20 mouse cellular contexts compared by ENCODE assay signal in the genomic region with DNA sequence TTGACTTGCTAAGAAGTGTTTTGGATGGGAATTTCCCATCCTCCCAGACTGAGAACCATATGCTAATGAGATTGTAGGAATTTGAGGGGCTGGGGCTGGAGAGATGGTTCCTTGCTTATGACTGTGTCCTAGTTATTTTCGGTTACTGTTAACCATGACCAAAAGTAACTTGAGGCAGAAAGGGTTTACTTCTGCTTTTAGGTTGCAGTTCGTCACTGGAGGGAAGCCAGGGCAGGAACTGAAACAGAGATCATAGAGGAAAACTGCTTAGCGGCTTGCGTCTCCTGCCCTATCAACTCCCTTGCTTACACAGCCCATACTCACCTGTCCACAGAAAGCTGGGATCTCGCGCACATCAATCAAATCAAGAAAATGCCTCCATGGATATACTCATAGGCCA.
DNase-seq lines count a peak whose midpoint lies in the region; ATAC-seq lines count a peak whose summit lies in the region.
"Had no signal": no experiment of that assay in that cellular context is flagged by ENCODE, and none has a peak within 500 bp of the region (broad histone marks: within the 10 kb centered on the region; RNA-seq: fewer than 3 reads in every experiment).

No protein-coding gene starts in this region.

- ATAC-seq in megakaryocyte, adult 5-6 weeks (ENCODE audit: poor library complexity, severe bottlenecking), result peak; percentile 88
- ATAC-seq: forebrain, embryonic 13.5 days had no signal

- DNase-seq in lung, postnatal 36 days, result peak; percentile 3
- no peak for DNase-seq in lung, postnatal 14 days
- peak; percentile 7 for DNase-seq in c-Kit-positive CD71-negative TER-119-negative erythroid progenitor cells, embryonic 14.5 days (ENCODE audit: low read depth)
- DNase-seq in urinary bladder, postnatal 36 days (ENCODE audit: low spot score in 2 of 2), result no peak
- no peak for DNase-seq in frontal cortex, postnatal 36 days (ENCODE audit: low spot score in 2 of 2)
- DNase-seq: adrenal gland, postnatal 14 days; cerebellum, adult 2 months; cerebellum, postnatal 14 days; gastrocnemius, postnatal 25 days; heart, postnatal 4 days; kidney, adult 11 months; kidney, postnatal 14 days; left cerebral cortex, postnatal 4 days; lung, postnatal 4 days; retina, postnatal 1 day; right cerebral cortex, postnatal 14 days; thymus, adult 2 months; thymus, postnatal 4 days had no signal

Comparison
In these comparisons a context has a peak if more than half of its experiments do, and no peak if none do; other contexts are left out.
1. DNase-seq: peak in lung, postnatal 36 days (single experiment) and c-Kit-positive CD71-negative TER-119-negative erythroid progenitor cells, embryonic 14.5 days (single experiment); none in lung, postnatal 14 days (single experiment), urinary bladder, postnatal 36 days (0 of 2) and frontal cortex, postnatal 36 days (0 of 2).